Mouse (Mus musculus): Measurements from ENCODE around the gene Ttc7.

Ttc7 gene

DNA sequence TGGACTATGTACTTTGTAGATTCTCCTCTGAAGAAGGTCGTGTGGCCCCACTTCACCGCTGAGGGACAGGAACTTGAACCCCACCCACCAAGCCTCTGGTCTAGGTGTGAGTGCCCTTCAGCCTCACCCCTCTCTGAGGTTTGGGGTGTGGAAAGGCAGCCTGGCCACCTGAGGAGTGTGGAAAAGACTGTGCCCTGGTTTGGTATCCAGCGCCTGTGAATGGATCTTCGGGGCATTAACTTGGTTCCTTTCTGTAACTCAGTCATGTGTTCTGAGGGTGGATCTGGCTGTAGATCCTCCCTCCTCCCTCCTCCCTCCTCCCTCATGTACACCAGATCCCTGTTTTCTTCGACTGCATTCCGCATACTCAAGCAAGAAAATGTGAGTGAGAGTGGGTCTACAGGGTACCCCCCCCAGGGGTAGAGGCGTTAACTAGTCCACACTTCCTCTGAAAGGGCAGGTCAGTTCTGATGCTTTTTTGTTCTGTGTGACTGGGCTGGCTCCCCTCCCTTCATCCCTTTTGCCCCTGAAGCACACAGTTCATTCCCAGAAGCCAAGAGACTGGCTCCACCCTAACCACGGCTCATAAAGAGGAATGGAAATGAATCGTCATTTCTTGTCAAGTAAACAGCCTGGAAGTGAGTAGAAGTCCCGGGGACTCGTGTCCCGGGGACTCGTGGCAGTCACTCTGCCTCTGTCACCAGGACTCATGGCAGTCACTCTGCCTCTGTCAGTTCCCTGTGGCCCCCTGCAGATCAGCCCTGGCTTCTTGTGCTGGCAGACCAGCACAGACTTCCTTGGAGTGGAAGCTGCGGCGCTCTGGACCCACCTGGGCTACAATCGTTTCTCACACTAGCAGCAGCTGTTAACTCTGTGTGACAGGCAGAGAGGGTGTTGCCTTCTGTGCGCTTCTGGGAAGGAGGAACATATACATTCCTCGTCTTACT lies 30.5 kb downstream of the Ttc7 start:
- DNase-seq (ENCODE audit: extremely low read depth, low read depth), result no peak

DNA sequence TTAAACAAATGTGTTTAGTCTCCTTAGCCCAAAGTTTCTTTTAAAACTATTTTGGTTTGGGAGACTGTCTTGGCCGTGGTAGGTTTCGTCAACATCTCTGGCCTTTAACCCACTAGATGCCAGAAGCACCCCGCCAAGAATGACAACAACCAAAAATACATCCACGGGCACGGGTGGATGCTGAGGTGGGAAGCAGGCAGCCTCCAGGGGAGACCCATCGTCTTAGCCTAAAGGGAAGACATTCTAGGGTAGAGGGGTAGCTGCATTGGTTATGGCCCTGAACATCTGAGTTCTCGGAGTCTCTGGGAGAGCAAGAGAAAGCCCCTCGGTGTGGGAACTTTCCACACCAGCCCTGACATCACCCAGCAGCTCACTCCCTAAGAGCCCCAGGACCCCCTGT lies 31.4 kb downstream of the Ttc7 start:
- no peak for DNase-seq (ENCODE audit: extremely low read depth, low read depth)

DNA sequence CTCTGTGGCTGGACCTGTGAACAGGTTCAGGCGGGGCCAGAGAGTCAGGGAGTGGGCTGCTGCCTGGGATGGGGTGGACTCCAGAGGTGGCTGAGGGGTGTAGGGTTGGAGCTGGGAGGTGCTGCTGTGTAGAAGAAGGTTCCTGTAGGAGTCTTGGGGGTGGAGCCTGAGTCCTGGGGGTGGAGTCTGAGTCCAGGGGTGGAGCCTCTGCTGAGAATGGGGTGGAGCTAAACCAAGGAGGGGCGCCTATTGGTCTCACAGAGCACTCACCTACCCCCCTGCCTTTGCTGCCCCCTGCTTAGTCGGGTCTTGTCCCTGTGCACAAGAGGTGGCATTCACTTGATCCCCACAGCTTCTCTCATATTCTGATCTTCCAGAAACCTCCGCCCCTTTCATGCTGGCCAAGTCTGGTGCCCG lies 31.9 kb downstream of the Ttc7 start:
- peak; percentile 23 for DNase-seq (ENCODE audit: extremely low read depth, low read depth)

DNA sequence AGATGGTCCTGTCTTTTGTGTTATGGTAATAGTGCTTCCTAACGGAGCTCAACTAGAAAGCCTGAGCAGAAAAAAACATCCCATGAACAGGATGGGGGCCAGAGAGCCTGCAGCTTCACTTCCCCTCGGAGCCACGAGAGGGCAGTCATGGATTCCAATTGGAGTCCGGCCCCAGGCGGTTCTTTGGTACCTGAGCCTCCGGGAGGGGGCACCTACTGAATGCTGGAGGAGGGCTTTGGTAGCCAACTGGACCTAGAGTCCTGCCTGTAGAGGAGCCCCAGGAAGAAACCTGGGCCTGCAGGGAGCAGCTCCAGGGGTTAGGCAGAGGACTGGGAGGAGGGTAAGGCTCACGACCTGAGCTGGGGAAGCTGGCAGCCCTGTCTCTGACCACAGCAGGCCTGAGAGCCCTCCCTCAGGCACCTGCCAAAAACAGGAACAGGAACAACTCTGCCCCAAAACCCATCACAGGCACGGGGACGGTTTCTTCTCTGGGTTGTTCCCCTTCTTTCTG lies 32.4 kb downstream of the Ttc7 start:
- DNase-seq (ENCODE audit: extremely low read depth, low read depth), result peak; percentile 76

DNA sequence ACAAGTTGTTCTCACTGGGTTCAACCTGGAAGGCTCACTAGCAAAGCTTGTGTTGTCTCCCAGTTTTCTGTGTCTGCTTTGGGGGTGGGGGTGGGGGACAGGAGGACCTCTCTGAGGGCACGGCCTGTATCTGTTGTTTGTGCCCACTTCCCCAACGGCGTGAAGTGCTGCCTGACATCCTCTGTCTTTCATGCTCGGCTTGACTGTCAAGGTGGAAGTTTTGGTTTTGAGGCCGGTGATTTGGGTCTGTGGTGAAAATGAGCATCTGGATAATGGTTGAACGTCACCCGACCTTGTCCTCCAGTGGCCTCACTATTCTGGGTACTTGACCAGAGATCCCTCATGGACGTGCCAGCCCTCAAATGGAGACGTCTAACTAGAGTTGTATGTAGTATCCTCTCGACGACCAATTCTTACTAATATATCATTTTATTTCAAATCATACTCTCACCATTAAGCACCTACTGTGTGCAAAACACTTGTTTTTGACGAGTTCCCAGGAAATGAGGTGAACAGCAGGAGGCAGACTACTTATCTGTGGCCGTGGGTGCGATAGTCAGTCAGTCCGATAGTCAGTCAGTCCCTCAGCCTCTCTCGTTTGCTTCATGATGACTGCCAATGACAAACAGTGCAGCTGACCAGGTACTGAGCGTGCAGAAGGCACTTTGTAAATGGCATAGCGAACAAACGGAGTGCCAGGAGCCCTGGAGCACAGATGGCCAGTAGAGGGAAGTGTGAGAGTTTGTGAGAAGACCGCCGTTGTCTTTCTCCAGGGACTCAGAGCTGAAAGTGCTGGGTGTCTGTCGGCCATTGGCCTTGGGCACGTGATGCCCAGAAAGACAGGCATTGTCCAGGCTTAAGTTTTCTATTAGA lies 33.4 kb downstream of the Ttc7 start:
- DNase-seq (ENCODE audit: extremely low read depth, low read depth), result no peak

DNA sequence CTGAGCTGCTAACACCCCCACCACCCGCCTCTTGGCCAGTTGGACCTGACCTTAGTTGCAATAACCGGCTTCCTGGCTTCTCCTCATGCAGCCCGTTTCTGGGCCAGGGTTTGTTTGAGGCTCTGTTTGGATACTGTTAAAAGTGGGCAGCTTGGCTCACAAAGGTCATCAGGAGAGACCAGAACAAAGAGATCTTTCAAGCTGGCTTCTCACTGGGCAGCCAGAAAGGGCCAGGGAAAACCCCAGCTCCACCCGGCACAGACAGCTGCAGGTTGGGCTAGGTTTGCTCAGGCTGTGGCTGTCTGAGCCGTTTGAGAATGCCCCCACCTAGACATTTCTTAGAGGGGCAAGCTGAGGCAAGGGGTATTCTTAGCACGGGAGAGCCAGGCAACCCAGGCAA lies 34.6 kb downstream of the Ttc7 start:
- no peak for DNase-seq (ENCODE audit: extremely low read depth, low read depth)

DNA sequence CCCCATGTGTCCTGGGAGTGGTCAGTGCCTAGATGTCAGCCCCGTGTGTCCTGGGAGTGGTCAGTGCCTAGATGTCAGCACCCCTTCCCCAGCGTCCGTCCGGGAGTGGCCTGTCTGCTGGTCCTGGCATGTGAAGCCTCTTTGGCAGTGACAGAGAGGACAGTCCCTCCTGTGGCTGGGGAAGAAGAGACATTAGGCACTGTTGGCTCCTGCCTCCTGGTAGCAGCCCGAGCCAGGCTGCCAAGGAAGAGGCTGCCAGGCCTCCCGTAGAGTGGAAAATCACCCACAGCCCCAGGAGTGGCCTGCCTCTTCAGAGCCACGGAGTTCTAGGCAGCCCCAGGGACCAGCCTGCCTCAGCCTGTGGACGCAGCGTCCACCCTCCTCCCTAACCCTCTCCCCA lies 35.3 kb downstream of the Ttc7 start:
- DNase-seq (ENCODE audit: extremely low read depth, low read depth), result no peak

DNA sequence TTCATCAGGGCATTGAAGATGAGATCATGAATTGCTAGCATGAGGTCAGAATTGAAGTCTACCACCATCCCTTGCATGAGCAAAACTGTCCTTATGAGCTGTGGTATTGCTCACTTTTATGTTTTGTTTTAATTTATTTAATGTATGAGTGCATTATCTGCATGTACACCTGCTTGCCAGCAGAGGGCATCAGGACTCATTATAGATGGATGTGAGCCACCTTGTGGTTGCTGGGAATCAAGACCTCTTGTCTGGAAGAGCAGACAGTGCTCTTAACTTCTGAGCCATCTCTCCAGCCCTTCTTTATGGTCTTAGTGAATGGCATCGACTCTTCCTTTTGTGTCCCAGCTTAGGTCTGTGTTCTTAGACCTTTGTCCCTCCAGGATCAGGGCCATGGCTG lies 39.0 kb downstream of the Ttc7 start:
- DNase-seq (ENCODE audit: extremely low read depth, low read depth), result peak; percentile 33

DNA sequence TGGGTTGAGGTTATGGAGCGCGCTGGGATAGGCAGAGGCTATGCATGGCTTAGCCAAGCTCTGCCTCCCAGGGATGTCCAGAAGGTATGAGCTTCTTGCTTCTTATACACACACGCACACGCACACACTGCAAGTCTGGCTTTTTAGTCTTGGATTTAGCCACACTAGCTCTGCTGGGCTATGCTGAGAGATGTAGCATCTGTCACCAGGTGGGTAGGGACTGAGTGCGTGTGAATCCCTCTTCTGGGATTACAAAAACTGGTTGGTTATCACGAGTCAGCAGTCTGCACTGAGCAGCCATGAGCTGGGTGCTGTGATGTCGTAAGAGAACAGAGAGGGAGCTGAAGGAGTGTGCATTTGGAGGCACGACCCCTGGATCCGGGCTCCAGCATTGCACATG lies 40.5 kb downstream of the Ttc7 start:
- DNase-seq (ENCODE audit: extremely low read depth, low read depth), result no peak

DNA sequence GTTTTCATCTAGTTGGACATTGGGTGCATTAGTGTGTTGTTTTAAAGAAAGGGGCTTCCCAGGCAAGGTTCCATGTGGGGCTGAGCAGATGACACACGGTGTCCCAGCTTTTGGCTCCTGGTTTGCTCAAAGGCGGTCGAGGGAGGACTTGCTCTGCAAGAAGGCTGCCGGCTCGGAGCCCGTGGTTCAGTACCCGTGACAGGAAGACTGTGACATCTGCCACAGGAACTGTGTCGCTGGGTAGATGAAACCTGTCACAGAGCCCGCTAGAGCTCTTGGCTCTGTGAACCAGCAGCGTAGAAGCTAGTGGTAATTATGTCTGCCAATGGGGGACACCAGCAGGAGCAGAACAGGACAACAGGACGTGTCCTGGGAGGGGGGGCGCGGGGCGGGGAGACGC lies 42.8 kb downstream of the Ttc7 start:
- DNase-seq (ENCODE audit: extremely low read depth, low read depth), result no peak

DNA sequence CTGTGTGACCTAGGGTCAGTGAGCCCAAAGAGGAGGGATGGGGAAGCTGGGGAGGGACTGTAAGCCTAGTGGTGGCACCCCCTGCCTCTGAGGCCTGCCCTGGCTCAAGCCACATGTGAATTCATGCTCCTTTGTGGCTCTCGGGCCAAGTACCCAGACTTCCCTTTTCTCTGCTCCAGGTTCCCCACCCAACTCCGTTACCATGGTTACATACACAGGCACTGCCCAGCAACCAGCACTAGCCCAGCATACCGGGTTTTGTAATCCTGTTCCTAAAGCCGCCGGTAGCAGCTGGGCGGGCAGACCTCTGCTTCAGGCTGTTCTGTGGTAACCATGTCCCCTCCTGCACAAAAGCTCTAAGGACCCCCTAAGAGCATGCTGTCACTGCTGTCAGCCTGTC lies 44.3 kb downstream of the Ttc7 start:
- DNase-seq (ENCODE audit: extremely low read depth, low read depth), result peak; percentile 83

DNA sequence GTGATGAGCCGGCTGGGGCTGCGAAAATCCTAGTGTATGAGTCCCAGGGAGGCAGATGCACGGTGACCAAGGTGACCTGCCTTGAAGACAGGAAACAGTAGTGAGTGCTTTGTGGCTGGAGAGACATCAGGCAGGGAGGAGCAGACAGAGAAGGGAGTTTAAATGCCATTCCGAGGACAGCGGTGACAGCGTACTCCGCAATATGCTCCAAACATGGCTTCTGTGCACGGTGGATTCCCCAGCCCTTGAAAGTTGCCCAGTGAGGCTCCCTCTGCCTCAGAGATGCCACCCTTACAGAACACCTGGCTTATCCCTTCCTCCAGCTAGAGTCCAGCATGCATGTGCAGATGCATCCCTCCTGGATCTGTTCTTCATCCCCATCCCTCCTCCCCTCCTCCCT lies 45.0 kb downstream of the Ttc7 start:
- DNase-seq (ENCODE audit: extremely low read depth, low read depth), result no peak

DNA sequence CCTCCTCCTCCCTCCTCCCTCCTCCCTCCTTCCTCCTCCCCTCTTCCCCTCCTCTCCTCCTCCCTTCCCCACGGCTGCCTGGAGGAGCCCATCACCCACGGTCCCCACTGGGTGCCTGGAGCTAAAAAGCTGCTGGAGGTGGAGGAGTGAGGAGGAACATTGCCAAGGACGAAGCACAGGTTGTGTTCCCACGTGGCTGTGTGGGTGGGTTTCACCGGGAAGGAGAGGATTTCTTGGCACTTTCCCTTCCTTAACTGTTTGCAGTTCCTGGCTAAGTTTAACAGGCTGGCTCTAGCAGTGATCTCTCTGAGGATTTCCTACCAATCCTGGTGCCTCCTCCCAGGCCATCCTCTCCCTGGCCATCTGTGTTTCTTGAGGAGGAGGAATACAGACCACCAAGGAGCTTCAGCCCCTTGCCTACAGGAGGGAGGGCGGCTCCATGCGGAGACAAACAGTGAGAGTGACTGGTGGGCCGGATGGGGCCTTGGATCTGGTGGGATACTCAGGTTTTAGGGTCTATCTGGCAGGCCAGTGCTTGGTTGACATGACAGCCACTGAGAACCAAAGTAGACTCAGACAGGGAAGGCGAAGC lies 45.6 kb downstream of the Ttc7 start:
- DNase-seq (ENCODE audit: extremely low read depth, low read depth), result no peak

DNA sequence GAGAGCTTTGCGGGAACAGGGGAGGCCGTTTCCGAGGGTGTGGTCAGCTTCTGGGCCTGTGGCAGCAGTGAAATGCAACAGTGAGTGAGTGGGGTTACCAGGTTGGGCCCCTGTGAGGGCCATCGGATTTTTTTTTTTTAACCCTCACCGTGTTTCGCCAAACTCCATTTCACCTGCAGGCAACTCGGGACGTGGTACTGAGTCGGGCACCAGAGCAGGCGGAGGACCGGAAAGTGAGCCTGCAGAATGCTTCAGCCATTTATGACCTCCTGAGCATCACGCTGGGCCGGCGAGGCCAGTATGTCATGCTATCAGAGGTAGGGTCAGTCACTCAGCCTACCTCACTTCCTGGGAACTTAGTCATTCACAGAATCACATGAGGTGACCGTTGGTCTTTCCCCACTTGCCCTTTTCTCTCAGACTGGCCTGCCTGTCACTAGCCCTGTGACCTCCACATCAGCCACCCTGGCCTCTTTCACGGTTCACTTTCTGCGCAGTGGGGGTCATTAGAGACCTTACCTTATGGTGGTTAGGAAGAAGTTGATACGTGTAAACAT lies 46.5 kb downstream of the Ttc7 start:
- DNase-seq (ENCODE audit: extremely low read depth, low read depth), result no peak

DNA sequence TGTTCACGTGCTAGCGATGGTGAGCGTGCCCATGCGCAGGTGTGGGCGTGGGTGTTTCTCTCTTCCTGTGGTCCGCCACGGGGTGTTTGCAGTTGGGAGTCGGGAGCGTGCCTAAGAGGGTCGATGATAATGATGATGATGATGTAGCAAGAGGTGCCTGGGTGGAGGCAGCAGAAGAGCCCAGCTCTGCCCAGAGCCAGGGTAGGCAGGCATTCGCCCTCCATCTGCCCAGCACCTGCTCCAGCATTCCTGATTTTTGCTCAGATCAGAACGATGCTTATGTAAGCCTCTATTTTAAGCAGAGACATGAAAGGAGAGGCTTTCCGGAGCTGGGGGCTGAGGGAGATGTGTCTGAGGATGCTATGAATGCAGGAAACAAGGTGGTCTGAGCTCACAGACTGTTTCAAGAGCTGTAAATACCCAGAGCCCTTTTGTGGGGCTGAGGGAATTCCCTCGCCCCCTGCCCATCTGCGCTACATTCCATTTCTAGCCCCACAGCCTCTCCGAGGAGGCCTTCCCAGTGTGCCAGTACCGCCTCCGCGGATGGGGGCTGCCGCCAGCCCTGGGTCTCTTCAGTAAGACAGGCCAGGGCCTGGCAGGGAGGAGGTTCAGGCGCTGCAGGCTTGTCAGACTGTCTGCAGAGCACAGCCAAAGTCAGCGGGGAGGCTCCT lies 47.7 kb downstream of the Ttc7 start:
- no peak for DNase-seq (ENCODE audit: extremely low read depth, low read depth)

DNA sequence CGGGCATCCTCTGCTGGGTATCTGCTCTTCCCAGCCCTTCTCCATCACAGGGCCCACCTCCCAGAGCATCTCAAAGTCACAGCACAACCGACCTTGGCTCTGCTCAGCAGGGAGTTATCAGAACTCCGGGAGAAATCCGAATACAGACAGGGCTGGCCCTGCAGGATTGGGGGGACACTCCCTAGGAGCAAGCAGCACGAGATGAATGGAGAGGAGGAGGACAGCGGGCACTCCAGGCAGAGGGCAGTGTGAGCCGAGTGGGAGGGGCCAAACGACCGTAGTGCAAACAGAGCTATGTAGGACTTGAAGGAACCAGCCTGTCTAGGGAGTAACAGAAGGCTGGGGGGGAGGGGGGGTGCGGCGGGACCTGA lies 48.2 kb downstream of the Ttc7 start:
- DNase-seq (ENCODE audit: extremely low read depth, low read depth), result no peak

DNA sequence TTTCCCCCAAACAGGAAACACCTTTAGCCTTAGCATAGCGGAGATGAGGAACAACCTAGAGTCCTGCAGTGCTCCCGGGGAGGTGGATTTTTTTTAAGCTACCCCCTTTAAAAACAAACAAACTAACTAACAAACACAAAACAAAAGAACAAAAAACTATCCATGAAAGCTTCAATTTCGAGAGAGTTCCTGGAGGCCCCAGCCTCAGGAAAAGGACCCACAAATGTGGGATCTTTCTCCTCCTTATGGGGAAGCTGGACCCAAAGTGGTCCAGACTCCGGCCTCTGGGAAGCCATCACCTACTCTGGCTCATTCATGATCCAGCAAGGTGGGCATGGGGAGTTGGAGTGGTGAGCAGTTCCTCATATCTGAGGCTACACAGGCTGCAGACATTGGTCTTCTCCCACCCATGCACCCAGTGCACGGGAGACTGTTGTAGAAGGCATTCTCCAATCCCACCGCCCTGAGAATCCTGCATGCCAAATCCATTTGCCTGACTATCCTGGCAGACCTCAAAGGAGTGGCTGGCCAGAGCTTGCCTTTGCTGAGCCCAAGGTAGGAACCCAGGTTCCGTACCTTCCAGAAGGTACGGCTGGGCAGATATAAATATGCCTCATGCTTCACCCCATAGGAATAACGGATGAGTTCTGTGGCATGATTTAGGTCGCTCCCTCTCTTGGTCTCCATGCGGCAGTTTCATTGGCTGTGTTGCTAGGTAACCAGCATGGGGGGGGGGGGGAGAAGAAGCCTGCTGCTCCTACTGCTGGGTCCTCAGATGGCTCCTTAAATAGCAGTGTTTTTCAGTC lies 48.9 kb downstream of the Ttc7 start:
- DNase-seq (ENCODE audit: extremely low read depth, low read depth), result no peak

DNA sequence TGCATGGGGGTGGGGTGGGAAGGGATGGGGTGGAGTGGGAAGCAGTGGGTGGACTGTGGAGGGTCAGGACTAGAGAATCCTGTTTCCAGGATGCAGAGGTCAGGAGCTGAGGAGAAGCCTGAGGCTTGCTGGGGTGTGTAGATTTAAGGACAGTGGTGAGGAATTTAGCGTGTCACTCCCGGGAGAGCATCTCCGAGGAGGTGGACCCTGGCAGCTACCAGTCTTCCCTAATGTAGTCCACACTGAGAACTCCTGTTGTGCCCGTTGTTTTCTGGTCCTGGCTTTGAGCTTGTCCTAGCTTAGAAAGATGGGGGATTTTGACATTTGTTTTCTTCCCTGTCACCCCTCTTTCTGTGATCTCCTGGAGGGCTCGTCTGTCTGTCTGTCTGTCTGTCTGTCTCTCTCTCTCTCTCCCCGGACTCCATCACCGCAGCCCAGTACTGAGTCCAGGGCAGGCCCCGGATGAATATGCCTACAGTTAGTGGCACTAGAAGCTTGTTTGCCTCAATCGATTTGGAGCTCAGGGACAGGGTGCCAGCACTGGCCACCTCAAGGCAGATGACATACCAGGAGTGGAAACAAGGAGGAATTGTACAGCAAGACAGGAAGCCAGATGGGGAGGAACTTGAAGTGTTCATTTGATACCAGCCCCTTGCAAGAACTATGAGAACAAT lies 49.6 kb downstream of the Ttc7 start:
- no peak for DNase-seq (ENCODE audit: extremely low read depth, low read depth)

DNA sequence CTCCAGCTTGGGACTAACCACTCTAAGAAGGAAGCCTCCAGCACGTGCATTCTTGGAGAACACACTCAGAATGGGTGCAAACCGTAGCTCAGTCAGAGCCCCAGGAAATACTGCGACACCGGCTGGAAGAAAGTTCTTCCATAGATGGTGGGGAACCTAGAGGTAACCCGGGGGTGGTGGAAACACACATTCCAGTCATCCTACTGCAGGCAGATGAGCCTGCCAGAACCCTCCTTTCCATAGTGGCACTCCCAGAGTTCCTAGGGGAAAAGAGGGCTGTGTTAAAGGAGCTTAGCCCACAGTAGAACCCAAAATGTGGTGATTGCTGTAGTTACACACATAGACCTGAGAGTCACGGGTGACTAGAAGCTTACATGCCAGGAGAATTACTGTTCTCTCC lies 50.2 kb downstream of the Ttc7 start:
- DNase-seq (ENCODE audit: extremely low read depth, low read depth), result no peak

DNA sequence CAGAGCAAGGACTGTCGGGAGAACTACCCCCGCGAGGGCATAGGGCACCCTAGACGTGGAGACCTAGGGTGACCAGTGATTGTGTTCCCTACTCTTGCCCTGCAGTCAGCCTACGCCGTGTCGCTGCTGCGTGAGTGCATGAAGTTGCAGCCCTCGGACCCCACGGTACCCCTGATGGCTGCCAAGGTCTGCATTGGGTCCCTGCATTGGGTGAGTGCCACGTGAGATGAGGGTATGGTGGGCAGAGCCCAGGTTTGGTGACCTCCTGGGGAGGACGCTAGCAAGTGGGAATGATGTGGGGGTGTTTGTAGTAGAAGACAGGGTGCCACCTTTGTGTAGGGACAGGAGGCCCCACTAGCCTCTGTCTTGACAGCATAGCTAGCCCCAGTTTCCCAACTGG lies 51.5 kb downstream of the Ttc7 start:
- DNase-seq (ENCODE audit: extremely low read depth, low read depth), result no peak

All from MEL-GATA-1-ER (cell line).